ENCODE assay signal across 8 mouse cellular contexts in the genomic region with DNA sequence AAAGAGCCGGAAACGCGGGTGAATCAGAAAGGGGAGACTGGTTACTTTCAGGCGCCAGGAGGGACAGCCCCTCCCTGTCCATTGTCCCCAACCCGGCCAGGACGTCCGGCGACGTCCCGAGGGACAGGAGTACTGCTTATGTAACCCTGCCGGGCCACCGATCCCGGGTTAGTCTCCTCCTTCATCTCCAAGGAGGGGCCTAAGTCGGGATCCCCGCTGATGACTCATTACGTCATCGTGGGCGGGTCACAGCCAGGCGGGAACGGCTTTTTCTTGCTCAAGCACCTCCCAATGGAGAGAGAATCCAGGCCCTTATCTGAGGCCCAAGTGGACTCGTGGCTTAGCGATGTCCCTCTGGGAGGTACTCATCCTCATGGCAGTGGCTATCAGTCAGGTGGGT. TPM values are rescaled to one million over a fixed set of nuclear protein-coding genes. Genes with fewer than 3 reads are reported as not detected.
DNase-seq lines count a peak whose midpoint lies in the region; ATAC-seq and TF ChIP-seq lines count a peak whose summit lies in the region.

No protein-coding gene starts in this region.

- TF ChIP-seq CTCF in embryonic fibroblast, embryonic 13.5 days (IDR thresholded peaks at IDR 0.05; ENCODE audit: borderline replicate concordance, insufficient read depth, low read length), result no peak
- TF ChIP-seq CTCF in testis, adult 2 months (IDR thresholded peaks at IDR 0.05; ENCODE audit: control insufficient read depth, insufficient read depth, insufficient replicate concordance, low read depth, low read length), result no peak

- H3K4me3 ChIP-seq in embryonic fibroblast, embryonic 13.5 days (ENCODE audit: insufficient read depth, low read length), result peak overlapping the region; percentile 33
- peak overlapping the region; percentile 57 for H3K4me3 ChIP-seq in heart, embryonic 10.5 days
- H3K4me3 ChIP-seq in kidney, embryonic 15.5 days (replicated peaks), result peak overlapping the region; percentile 47
- H3K4me3 ChIP-seq in liver, embryonic 11.5 days (ENCODE audit: low read depth, low read length), result peak overlapping the region; percentile 43
- peak overlapping the region; percentile 26 for H3K4me3 ChIP-seq in myocyte
- H3K4me3 ChIP-seq in testis, adult 2 months (ENCODE audit: control insufficient read depth, low read depth, low read length), result peak overlapping the region; percentile 58

- peak; percentile 80 for ATAC-seq in kidney, embryonic 15.5 days (replicated peaks; ENCODE audit: low FRiP score)
- ATAC-seq in liver, embryonic 11.5 days (replicated peaks; ENCODE audit: low FRiP score), result peak; percentile 63

- peak; percentile 88 for DNase-seq in 3134 (ENCODE audit: extremely low read depth, insufficient read length, low spot score)
- DNase-seq in adrenal gland, postnatal 4 days (ENCODE audit: low spot score in 2 of 2), result peak; percentile 74 to 76
- peak; percentile 97 for DNase-seq in heart, embryonic 10.5 days (ENCODE audit: low spot score)
- peak; percentile 71 for DNase-seq in liver, embryonic 11.5 days (ENCODE audit: low spot score)

- peak overlapping the region; percentile 77 for H3K4me2 ChIP-seq in kidney, embryonic 15.5 days
- peak overlapping the region; percentile 78 for H3K4me2 ChIP-seq in liver, embryonic 11.5 days
- H3K4me2 ChIP-seq in myocyte (ENCODE audit: low read depth), result peak overlapping the region; percentile 100

- peak overlapping the region; percentile 21; the same call in 1 of the 2 replicates for H3K27ac ChIP-seq in embryonic fibroblast, embryonic 13.5 days (ENCODE audit: insufficient read depth, low read length)
- peak overlapping the region; percentile 86 for H3K27ac ChIP-seq in heart, embryonic 10.5 days
- peak overlapping the region; percentile 91 for H3K27ac ChIP-seq in kidney, embryonic 15.5 days
- H3K27ac ChIP-seq in liver, embryonic 11.5 days (ENCODE audit: low read depth, low read length), result peak overlapping the region; percentile 50; the same call in 1 of the 2 replicates
- H3K27ac ChIP-seq in testis, adult 2 months (ENCODE audit: control insufficient read depth, insufficient read depth, low read depth, low read length), result 0 out of 2 replicates have a peak overlapping the region, but pooled peaks have one; percentile 11

- no peaks in the 10 kb centered on the region for H3K9me3 ChIP-seq in heart, embryonic 10.5 days
- H3K9me3 ChIP-seq in kidney, embryonic 15.5 days (replicated peaks), result 0 out of 2 replicates have a peak, but pooled peaks cover 5% of the 10 kb centered on the region
- no peaks in the 10 kb centered on the region for H3K9me3 ChIP-seq in liver, embryonic 11.5 days (ENCODE audit: control insufficient read depth, low read length)

- peak overlapping the region; percentile 38 for H3K9ac ChIP-seq in kidney, embryonic 15.5 days
- peak overlapping the region; percentile 26 for H3K9ac ChIP-seq in liver, embryonic 11.5 days (ENCODE audit: low read depth, low read length)

- TF ChIP-seq POLR2A in embryonic fibroblast, embryonic 13.5 days (IDR thresholded peaks at IDR 0.05; ENCODE audit: low read depth, low read length), result peak; percentile 58
- peak; percentile 76 for TF ChIP-seq POLR2A in myocyte (IDR thresholded peaks at IDR 0.05; ENCODE audit: insufficient read length, low read depth)
- TF ChIP-seq POLR2A in testis, adult 2 months (IDR thresholded peaks at IDR 0.05; ENCODE audit: control insufficient read depth, low read depth, low read length), result 0 out of 2 replicates have a peak, but pooled peaks have one; percentile 24

- no peaks in the 10 kb centered on the region for H3K79me2 ChIP-seq in myocyte (ENCODE audit: control insufficient read depth, insufficient read depth)

- peaks cover 2% of the 10 kb centered on the region; the same call in 1 of the 2 replicates for H3K4me1 ChIP-seq in embryonic fibroblast, embryonic 13.5 days (ENCODE audit: control insufficient read depth, insufficient read depth, low read length)
- H3K4me1 ChIP-seq in heart, embryonic 10.5 days, result peaks cover 51% of the 10 kb centered on the region
- H3K4me1 ChIP-seq in kidney, embryonic 15.5 days, result peaks cover 24% of the 10 kb centered on the region
- H3K4me1 ChIP-seq in liver, embryonic 11.5 days (replicated peaks; ENCODE audit: control insufficient read depth, insufficient read depth, low read length), result peaks cover 23% of the 10 kb centered on the region
- H3K4me1 ChIP-seq in testis, adult 2 months (ENCODE audit: control insufficient read depth, insufficient read depth, low read length), result peaks cover 14% of the 10 kb centered on the region

- H3K27me3 ChIP-seq in heart, embryonic 10.5 days (ENCODE audit: insufficient read depth, poor library complexity, severe bottlenecking), result no peaks in the 10 kb centered on the region
- H3K27me3 ChIP-seq in kidney, embryonic 15.5 days, result peaks cover 8% of the 10 kb centered on the region
- peaks cover 18% of the 10 kb centered on the region for H3K27me3 ChIP-seq in liver, embryonic 11.5 days (replicated peaks; ENCODE audit: control insufficient read depth, insufficient read depth, low read length)
- H3K27me3 ChIP-seq in myocyte (ENCODE audit: control insufficient read depth, insufficient read depth, insufficient read length), result no peaks in the 10 kb centered on the region
- no peaks in the 10 kb centered on the region; the same call in 1 of the 2 replicates for H3K27me3 ChIP-seq in testis, adult 2 months (ENCODE audit: control insufficient read depth, insufficient read depth, low read length)

- H3K36me3 ChIP-seq in heart, embryonic 10.5 days, result no peaks in the 10 kb centered on the region
- no peaks in the 10 kb centered on the region for H3K36me3 ChIP-seq in kidney, embryonic 15.5 days
- no peaks in the 10 kb centered on the region for H3K36me3 ChIP-seq in liver, embryonic 11.5 days (ENCODE audit: control insufficient read depth, insufficient read depth, low read length)
- no peaks in the 10 kb centered on the region for H3K36me3 ChIP-seq in myocyte (ENCODE audit: control insufficient read depth, insufficient read depth)
- H3K36me3 ChIP-seq in testis, adult 2 months (ENCODE audit: control insufficient read depth, insufficient read depth, low read length), result no peaks in the 10 kb centered on the region

- WGBS in heart, embryonic 10.5 days, result under 1% methylated on average over 22 of the region's 22 CpGs
- WGBS in kidney, embryonic 15.5 days, result under 1% methylated on average over 22 of the region's 22 CpGs
- 0% methylated on average over 22 of the region's 22 CpGs for WGBS in liver, embryonic 11.5 days

- H3ac ChIP-seq in myocyte (ENCODE audit: control insufficient read depth, insufficient read length), result no peak overlapping the region

TF ChIP-seq in myocyte, 11 proteins besides CTCF, POLR2A, EP300 and RAD21 (continues in another document):
- TF ChIP-seq SRF (IDR thresholded peaks at IDR 0.05; ENCODE audit: control insufficient read depth, insufficient read length, low read depth), result no peak

RNA-seq across cellular contexts. Expression of gene Fosb, which starts 17.3 kb away (rescaled TPM):
- total RNA-seq in adrenal gland, postnatal 4 days (2021), result under 1 TPM; 0.85 to 0.98 TPM
- polyA plus RNA-seq in embryonic fibroblast, embryonic 13.5 days (2011; ENCODE audit: insufficient read length, low read depth, missing spikeins), result 2.1 and 2.7 TPM in 2 replicates
- polyA plus RNA-seq in heart, embryonic 10.5 days (2016; fragmentation: Nextera tagmentation; extraction: Ambion mirVana), result 0.24 and 0.27 TPM in 2 replicates
- polyA plus RNA-seq in kidney, embryonic 15.5 days (2015; fragmentation: Nextera tagmentation; extraction: Ambion mirVana), result 0.09 and 0.26 TPM in 2 replicates
- polyA plus RNA-seq in liver, embryonic 11.5 days (2014; fragmentation: Nextera tagmentation; extraction: Ambion mirVana), result 0.07 TPM in 1 of 2 replicates, not detected in the other
- polyA plus RNA-seq in myocyte (2012; fragmentation: generic; extraction: Trizol), result 0.82 TPM
- 3.9 and 4.1 TPM in 2 replicates for polyA plus RNA-seq in testis, adult 2 months (2012; rRNA removed)

RNA-seq across cellular contexts. Expression of gene Ercc1, which starts 17.4 kb away (rescaled TPM):
- total RNA-seq in adrenal gland, postnatal 4 days (2021), result 10 to 100 TPM; 38.6 to 45.2 TPM
- 44.9 and 52.2 TPM in 2 replicates for polyA plus RNA-seq in embryonic fibroblast, embryonic 13.5 days (2011; ENCODE audit: insufficient read length, low read depth, missing spikeins)
- polyA plus RNA-seq in heart, embryonic 10.5 days (2016; fragmentation: Nextera tagmentation; extraction: Ambion mirVana), result 74.0 and 84.2 TPM in 2 replicates
- 85.7 and 87.2 TPM in 2 replicates for polyA plus RNA-seq in kidney, embryonic 15.5 days (2015; fragmentation: Nextera tagmentation; extraction: Ambion mirVana)
- 46.4 and 46.8 TPM in 2 replicates for polyA plus RNA-seq in liver, embryonic 11.5 days (2014; fragmentation: Nextera tagmentation; extraction: Ambion mirVana)
- polyA plus RNA-seq in myocyte (2012; fragmentation: generic; extraction: Trizol), result 83.1 TPM
- polyA plus RNA-seq in testis, adult 2 months (2012; rRNA removed), result 50.1 and 66.6 TPM in 2 replicates

RNA-seq across cellular contexts. Expression of gene Cd3eap, which starts 32.2 kb away (rescaled TPM):
- 10 to 100 TPM; 14.1 to 16.1 TPM for total RNA-seq in adrenal gland, postnatal 4 days (2021)
- 13.3 and 13.4 TPM in 2 replicates for polyA plus RNA-seq in embryonic fibroblast, embryonic 13.5 days (2011; ENCODE audit: insufficient read length, low read depth, missing spikeins)
- polyA plus RNA-seq in heart, embryonic 10.5 days (2016; fragmentation: Nextera tagmentation; extraction: Ambion mirVana), result 23.2 and 27.8 TPM in 2 replicates
- 27.0 and 28.3 TPM in 2 replicates for polyA plus RNA-seq in kidney, embryonic 15.5 days (2015; fragmentation: Nextera tagmentation; extraction: Ambion mirVana)
- 28.7 and 30.2 TPM in 2 replicates for polyA plus RNA-seq in liver, embryonic 11.5 days (2014; fragmentation: Nextera tagmentation; extraction: Ambion mirVana)
- polyA plus RNA-seq in myocyte (2012; fragmentation: generic; extraction: Trizol), result 13.7 TPM
- 2.8 and 3.2 TPM in 2 replicates for polyA plus RNA-seq in testis, adult 2 months (2012; rRNA removed)

RNA-seq across cellular contexts. Expression of gene Ppp1r13l, which starts 32.4 kb away (rescaled TPM):
- 1 to 10 TPM; 9.1 to 9.6 TPM for total RNA-seq in adrenal gland, postnatal 4 days (2021)
- polyA plus RNA-seq in embryonic fibroblast, embryonic 13.5 days (2011; ENCODE audit: insufficient read length, low read depth, missing spikeins), result 11.0 and 12.5 TPM in 2 replicates
- polyA plus RNA-seq in heart, embryonic 10.5 days (2016; fragmentation: Nextera tagmentation; extraction: Ambion mirVana), result 12.0 and 16.2 TPM in 2 replicates
- 5.5 and 5.8 TPM in 2 replicates for polyA plus RNA-seq in kidney, embryonic 15.5 days (2015; fragmentation: Nextera tagmentation; extraction: Ambion mirVana)
- polyA plus RNA-seq in liver, embryonic 11.5 days (2014; fragmentation: Nextera tagmentation; extraction: Ambion mirVana), result 3.9 and 4.2 TPM in 2 replicates
- 36.0 TPM for polyA plus RNA-seq in myocyte (2012; fragmentation: generic; extraction: Trizol)
- polyA plus RNA-seq in testis, adult 2 months (2012; rRNA removed), result 49.5 and 71.4 TPM in 2 replicates

RNA-seq across cellular contexts. Expression of gene Rtn2, which starts 44.7 kb away (rescaled TPM):
- total RNA-seq in adrenal gland, postnatal 4 days (2021), result 10 to 100 TPM; 19.3 to 28.8 TPM
- polyA plus RNA-seq in embryonic fibroblast, embryonic 13.5 days (2011; ENCODE audit: insufficient read length, low read depth, missing spikeins), result 6.8 and 7.8 TPM in 2 replicates
- polyA plus RNA-seq in heart, embryonic 10.5 days (2016; fragmentation: Nextera tagmentation; extraction: Ambion mirVana), result 22.4 and 26.0 TPM in 2 replicates
- polyA plus RNA-seq in kidney, embryonic 15.5 days (2015; fragmentation: Nextera tagmentation; extraction: Ambion mirVana), result 8.3 and 9.2 TPM in 2 replicates
- polyA plus RNA-seq in liver, embryonic 11.5 days (2014; fragmentation: Nextera tagmentation; extraction: Ambion mirVana), result 8.2 and 11.1 TPM in 2 replicates
- polyA plus RNA-seq in myocyte (2012; fragmentation: generic; extraction: Trizol), result 340 TPM
- 15.6 and 17.4 TPM in 2 replicates for polyA plus RNA-seq in testis, adult 2 months (2012; rRNA removed)

Comparison
In these comparisons a context has a peak if more than half of its experiments do, and no peak if none do; other contexts are left out.
1. Peak in every context shown above with its lines: DNase-seq, ATAC-seq, H3K4me3 ChIP-seq and H3K27ac ChIP-seq.
2. H3K27ac ChIP-seq: peak in every context shown above with its lines; median percentile 91 in kidney, embryonic 15.5 days; 86 in heart, embryonic 10.5 days; 50 in liver, embryonic 11.5 days; 21 in embryonic fibroblast, embryonic 13.5 days; 11 in testis, adult 2 months.
3. POLR2A ChIP-seq: peak in every context shown above with its lines; median percentile 76 in myocyte; 58 in embryonic fibroblast, embryonic 13.5 days; 24 in testis, adult 2 months.